Mouse (Mus musculus) stomach, postnatal 0 days (tissue): ENCODE measurements around the gene Slc9a9.

Experiments
- CTCF ChIP-seq: IDR thresholded peaks from 2 replicates; pipeline ENCODE4 v1.5.1; 2016; ENCODE audit warnings: antibody characterized with exemption, low read depth, mild to moderate bottlenecking, moderate library complexity
- EP300 ChIP-seq: optimal IDR thresholded peaks from 2 replicates; pipeline ENCODE3; 2016; ENCODE audit warnings: antibody characterized with exemption

DNA sequence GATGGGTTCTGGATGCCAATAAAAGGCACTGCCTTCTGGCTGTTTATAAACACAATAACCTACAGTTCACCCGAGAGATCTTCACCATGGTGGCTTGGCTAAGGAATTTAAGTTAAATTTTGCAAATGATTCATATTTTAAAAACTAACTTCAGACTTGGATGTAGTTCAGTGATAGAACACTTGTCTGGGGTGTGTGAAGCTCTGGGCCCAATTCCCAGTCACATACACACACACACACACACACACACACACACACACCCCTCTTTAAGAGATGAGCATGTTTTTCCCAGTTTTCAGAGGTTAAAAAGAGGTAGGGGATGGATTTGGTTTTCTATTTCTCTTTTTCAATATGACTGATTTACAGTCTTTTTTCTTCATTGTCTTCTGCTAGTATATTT, 15.9 kb downstream of the Slc9a9 start:
- no peak for TF ChIP-seq CTCF
- no peak for TF ChIP-seq EP300
